Mouse (Mus musculus): Measurements from ENCODE around the gene Ugt1a6a. TPM values are rescaled to one million over a fixed set of nuclear protein-coding genes. Genes with fewer than 3 reads are reported as not detected.
"Not testable (repeated sequence)": the region's sequence is repeated elsewhere in the genome, so short reads cannot be mapped to it uniquely, and the experiment has no call there.

Gene Ugt1a6a
- total RNA-seq, 1 experiment from 2014 or later = 14.7 TPM

DNA sequence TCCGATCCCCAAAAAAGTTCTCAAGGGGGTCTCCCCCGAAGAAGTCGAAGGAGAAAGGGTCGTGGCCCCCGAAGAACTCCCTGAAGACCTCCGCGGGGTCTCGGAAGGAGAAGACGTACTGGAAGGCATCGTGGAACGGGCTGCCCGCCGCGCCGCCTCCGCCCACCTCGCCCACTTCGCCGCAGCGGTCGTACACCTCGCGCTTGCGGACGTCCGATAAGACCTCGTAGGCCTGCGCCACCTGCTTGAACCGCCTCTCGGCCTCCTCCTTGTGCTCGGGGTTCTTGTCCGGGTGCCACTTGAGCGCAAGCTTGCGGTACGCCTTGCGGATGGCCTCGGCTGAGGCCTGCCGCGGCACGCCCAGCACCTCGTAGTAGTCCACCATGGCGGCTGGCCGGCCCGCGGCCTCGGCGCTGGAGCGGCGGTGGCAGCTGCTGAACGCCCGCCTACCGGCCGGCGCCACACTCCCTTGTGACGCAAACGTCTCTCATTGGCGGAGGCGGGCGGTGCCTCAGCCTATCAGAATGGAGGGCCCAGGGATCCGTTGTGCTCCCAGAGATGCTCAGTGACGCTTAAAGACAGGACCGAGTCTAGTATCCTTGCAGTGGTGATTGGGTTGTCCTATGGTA lies 70.8 kb downstream of the Ugt1a6a start, which contains the start of gene Dnajb3:
Dnajb3 (minus strand) TSS at position 489 of the 629 bp plus-strand sequence.
- no peak for ATAC-seq (ENCODE audit: extremely low read depth, insufficient number of reproducible peaks, low FRiP score, poor library complexity, severe bottlenecking)

DNA sequence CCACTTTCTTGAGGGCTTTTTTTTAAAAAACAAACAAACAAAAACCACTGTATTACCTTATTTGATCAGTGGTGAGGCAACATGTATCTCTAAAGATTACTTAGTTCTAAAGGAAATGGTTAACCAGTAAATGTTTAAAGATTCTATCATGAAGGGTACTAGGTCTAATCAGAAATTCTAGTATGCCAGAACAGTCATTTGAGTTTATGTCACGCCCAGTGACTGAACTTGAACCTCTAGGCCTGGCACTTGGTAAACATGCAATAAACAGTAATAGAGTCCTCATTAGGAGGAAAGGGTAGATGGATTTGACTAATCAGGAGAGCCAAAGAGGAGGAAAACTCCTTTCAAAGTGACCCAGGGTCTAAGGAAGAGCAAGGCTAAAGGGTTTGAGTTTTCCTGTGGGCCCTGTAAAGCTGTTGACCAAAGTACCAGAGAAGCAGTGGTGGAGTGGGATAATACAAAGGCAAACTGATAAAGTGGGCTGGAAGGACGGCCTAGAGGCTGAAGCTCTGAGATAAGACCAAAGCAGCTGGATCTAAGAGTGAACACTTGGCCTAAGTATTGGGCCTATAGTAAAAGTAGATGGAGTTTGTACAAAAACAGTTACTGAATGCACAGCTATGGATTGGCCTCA lies 72.4 kb downstream of the Ugt1a6a start:
- ATAC-seq (ENCODE audit: extremely low read depth, insufficient number of reproducible peaks, low FRiP score, poor library complexity, severe bottlenecking) = no peak

GRCm38 (mm10) chr1:88211812-88212211 lies 77.2 kb downstream of the Ugt1a6a start, which contains the start of gene Ugt1a1:
TSS of gene Ugt1a1 (plus strand) at chr1:88211959.
- ATAC-seq (ENCODE audit: extremely low read depth, insufficient number of reproducible peaks, low FRiP score, poor library complexity, severe bottlenecking) = peak; percentile 6; the same call in 1 of the 2 replicates

GRCm38 (mm10) chr1:88212341-88213045 lies 77.9 kb downstream of the Ugt1a6a start:
- 0 out of 2 replicates have a peak, but pooled peaks have one; percentile 11 for ATAC-seq (ENCODE audit: extremely low read depth, insufficient number of reproducible peaks, low FRiP score, poor library complexity, severe bottlenecking)

DNA sequence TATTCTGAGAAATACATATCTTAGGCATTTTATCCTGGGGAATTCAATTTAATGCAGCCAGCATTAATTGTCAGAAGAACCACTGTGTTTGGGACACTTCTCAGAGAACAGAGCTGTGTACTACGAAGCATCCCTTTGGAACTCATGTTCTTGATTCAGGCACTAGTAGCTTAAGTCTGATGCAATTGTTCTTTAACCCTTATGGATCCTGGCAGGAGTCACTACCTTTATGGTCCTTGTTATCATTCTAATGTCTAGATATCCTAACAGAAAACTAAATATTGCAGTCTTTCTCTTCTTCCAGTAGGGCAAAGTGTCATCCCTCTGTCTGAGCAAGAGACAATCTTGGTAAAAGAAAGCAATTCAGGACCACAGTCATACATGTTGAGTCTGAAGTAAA lies 78.5 kb downstream of the Ugt1a6a start:
- no peak for ATAC-seq (ENCODE audit: extremely low read depth, insufficient number of reproducible peaks, low FRiP score, poor library complexity, severe bottlenecking)

- peak; percentile 1; the same call in 1 of the 2 replicates for ATAC-seq (ENCODE audit: extremely low read depth, insufficient number of reproducible peaks, low FRiP score, poor library complexity, severe bottlenecking)
Measured at GRCm38 (mm10) chr1:88213766-88214461, 79.3 kb downstream of the Ugt1a6a start.

GRCm38 (mm10) chr1:88214462-88214952 lies 79.9 kb downstream of the Ugt1a6a start:
- no peak for ATAC-seq (ENCODE audit: extremely low read depth, insufficient number of reproducible peaks, low FRiP score, poor library complexity, severe bottlenecking)

DNA sequence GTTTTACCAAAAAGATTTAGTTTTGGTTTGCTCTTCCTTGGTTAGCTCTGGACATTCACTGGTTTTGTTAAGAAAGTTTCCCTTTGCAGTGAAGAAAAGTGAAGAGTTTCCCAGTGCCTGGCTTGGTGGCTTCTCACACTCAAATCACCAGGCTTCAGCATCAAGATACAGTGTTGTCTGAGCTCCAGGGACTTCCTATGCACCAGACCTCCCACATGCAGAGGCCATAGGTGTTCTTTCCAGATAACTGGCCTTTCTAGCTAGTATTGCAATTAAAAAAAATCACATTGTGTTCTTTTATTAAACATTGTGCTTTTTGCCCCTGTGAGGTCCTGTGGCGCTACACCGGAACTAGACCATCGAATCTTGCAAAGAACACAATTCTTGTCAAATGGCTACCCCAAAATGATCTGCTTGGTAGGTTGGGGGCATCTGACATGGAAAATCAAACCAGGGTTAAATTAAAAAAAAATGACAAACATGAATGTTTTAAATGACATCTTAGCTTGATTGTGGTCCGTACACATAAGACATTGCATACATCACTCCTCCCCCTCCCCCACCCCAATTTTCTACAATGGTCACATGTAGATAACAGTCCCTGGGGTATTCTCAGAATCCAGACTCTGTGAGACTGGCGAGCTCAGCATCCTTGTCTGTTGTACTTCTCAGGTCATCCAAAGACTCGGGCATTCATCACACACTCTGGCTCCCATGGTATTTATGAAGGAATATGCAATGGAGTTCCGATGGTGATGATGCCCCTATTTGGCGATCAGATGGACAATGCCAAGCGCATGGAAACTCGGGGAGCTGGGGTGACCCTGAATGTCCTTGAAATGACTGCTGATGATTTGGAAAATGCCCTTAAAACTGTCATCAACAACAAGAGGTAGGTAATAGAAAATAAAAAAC lies 81.1 kb downstream of the Ugt1a6a start:
- ATAC-seq (ENCODE audit: extremely low read depth, insufficient number of reproducible peaks, low FRiP score, poor library complexity, severe bottlenecking) = no peak

DNA sequence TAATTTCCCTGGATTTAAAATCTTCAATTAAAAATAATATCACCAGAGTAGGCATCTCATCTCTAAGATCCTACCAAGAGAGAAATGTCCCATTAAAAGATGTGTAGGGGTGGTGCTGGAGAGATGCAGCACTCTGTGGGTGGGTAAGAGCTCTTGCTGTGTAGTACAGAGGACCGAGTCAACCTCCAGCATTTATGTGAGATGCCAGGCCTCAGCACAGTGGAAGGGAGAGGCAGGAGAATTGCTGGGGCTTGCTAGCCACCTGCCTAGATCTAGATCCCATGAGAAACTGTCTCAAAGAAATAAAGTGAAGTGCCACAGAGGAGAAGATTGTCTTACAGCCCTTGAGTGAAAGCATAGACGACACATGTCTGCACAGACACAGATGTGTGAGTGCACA lies 81.9 kb downstream of the Ugt1a6a start:
- no peak for ATAC-seq (ENCODE audit: extremely low read depth, insufficient number of reproducible peaks, low FRiP score, poor library complexity, severe bottlenecking)

DNA sequence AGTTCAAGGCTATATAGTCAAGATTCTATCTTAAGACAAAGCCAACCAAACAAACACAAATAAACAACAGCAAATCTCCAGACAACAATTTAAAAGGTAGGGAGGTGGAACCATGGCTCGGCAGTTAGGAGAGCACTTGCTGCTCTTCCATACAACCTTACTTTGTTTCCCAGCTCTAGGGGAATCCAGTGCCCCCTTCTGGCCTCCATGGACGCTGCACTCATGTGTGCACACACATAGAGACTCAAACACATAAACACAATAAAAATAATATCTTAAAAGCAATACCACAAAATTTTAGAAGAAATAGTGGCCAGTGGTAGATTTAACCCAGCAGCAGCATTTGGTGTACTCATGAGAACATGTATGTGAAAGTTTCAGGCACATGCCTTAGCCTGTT lies 82.5 kb downstream of the Ugt1a6a start:
- ATAC-seq (ENCODE audit: extremely low read depth, insufficient number of reproducible peaks, low FRiP score, poor library complexity, severe bottlenecking) = no peak

- ATAC-seq (ENCODE audit: extremely low read depth, insufficient number of reproducible peaks, low FRiP score, poor library complexity, severe bottlenecking) = no peak
Measured at GRCm38 (mm10) chr1:88217576-88217975, 83.0 kb downstream of the Ugt1a6a start.

GRCm38 (mm10) chr1:88218051-88218450 lies 83.4 kb downstream of the Ugt1a6a start:
- ATAC-seq (ENCODE audit: extremely low read depth, insufficient number of reproducible peaks, low FRiP score, poor library complexity, severe bottlenecking) = no peak

GRCm38 (mm10) chr1:88218591-88218990 lies 84.0 kb downstream of the Ugt1a6a start:
- no peak for ATAC-seq (ENCODE audit: extremely low read depth, insufficient number of reproducible peaks, low FRiP score, poor library complexity, severe bottlenecking)

GRCm38 (mm10) chr1:88219054-88219453 lies 84.4 kb downstream of the Ugt1a6a start:
- no peak for ATAC-seq (ENCODE audit: extremely low read depth, insufficient number of reproducible peaks, low FRiP score, poor library complexity, severe bottlenecking)

DNA sequence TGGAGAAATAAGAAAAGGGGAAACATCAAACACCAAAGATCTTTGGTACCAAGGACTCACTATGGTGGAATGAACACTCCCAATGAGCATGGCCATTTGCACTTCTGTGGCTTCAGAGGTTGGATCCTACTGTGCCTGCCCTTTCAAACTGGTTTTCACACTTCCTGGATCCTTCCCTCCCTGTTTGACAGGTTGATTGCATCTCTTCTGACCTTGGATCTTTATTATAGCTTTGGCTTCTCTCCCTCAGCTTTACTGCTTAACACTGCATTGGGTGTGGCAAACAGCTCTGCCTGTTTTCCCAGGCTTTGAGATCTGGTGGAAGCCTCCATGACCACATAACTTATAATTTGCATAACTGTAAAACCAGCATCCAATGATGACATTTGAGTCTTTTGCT lies 85.7 kb downstream of the Ugt1a6a start:
- ATAC-seq (ENCODE audit: extremely low read depth, insufficient number of reproducible peaks, low FRiP score, poor library complexity, severe bottlenecking) = no peak

DNA sequence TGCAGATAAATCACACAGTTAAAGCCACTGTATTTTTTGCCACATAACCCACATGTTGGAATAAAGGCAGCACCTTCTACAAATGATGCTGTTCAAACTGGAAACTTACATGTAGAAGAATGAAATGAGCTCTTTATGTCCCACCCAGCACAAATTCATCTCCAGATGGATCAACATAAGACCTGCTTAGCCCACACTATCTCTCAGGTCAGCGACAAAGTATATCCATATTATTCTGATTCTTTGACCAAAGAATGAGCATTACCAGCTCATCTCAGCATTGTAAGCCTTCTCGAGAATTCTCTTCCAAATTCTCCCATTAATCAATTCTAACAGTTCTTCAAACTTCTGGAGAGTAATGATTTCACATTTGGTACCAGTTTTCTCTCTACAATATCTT lies 87.6 kb downstream of the Ugt1a6a start:
- no peak for ATAC-seq (ENCODE audit: extremely low read depth, insufficient number of reproducible peaks, low FRiP score, poor library complexity, severe bottlenecking)

DNA sequence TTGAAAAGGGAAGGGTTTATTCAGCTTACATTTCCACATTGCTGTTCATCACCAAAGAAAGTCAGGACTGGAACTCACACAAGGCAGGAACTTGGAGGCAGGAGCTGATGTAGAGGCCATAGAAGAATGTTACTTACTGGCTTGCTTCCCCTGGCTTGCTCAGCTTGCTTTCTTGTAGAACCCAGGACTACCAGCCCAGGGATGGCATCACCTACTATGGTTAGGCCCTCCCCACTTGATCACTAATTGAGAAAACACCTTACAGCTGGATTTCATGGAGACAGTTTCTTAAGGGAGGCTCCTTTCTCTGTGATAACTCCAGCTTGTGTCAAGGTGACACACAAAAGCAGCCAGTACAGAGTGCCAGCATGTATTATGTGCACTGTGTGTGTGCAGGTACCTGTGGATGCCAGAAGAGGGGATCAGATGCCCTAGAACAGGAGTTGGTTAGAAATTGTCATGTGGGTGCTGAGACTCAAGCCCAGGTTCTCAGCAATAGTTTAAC lies 88.5 kb downstream of the Ugt1a6a start:
- not testable (repeated sequence) for ATAC-seq (ENCODE audit: extremely low read depth, insufficient number of reproducible peaks, low FRiP score, poor library complexity, severe bottlenecking)

- ATAC-seq (ENCODE audit: extremely low read depth, insufficient number of reproducible peaks, low FRiP score, poor library complexity, severe bottlenecking) = no peak
Measured at GRCm38 (mm10) chr1:88223591-88223990, 89.0 kb downstream of the Ugt1a6a start.
